Mouse (Mus musculus): ENCODE measurements around the gene Cmklr1.
A peak's percentile ranks its signal among the peaks of the same experiment; 100 is the strongest.

DNA sequence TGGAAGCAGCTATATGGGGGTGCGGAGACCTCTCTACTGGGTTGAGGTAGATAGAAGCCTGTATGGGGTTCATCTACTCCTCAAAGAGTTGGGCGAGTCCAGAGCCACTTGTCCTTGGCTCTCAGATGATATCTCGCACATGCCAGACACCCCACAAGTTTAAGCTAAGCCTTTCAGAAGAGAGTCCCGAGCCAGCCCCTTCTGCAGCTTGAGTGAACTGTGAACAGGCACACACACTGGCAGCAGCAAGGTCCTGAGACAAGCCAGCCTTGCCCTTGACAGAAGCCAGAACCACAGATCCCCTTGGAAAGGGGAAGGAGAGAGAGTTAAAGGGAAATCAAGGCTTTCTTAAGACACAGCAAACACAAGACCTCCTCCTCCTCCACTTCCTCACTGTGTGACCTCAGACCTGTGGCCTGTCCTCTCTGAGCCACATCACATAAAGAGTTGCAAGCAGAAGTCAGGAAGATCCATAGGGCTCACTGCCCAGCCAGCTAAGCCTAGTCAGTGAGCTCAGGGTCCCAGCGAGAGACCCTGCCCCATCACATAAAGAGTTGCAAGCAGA, 1.5 kb downstream of the Cmklr1 start:
- TF ChIP-seq CTCF (IDR thresholded peaks at IDR 0.05) (no peak), POLR2A (IDR thresholded peaks at IDR 0.05; ENCODE audit: insufficient read depth, low read depth, low read length) (0 out of 2 replicates have a peak, but pooled peaks have one; percentile 23)
